Mouse (Mus musculus): ENCODE results near the gene Olfr56. TPM values are rescaled to one million over a fixed set of nuclear protein-coding genes. Genes with fewer than 3 reads are reported as not detected.

Gene Olfr56
- total RNA-seq, 1 experiment, result not detected

DNA sequence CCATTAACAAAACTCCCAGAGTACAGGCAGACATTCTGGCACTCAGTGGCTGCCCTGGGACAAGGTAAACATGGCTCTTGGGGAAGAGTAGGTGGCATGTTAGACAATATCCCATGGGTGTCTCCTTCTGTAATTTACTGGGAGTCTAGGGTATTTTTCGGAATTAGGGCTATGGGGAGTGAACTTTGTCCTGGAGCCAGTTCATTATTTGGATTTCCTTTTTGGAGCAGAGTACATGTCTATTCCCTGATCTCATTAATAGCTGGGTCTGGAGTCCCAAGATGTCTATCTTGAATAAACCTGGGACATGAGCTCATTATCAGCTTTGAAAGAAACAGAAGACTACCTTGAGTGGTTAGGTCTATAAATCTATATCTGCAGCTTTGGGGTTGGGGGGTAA lies 175.4 kb downstream of the Olfr56 start, which contains the start of gene Olfr1394:
Gene Olfr1394 (plus strand): TSS at position 301 of the 400 bp plus-strand sequence.
- in situ Hi-C loops (cut with MboI; ENCODE audit: low sequenced_read_pairs in 2 of 2, unreplicated experiment in 2 of 2), result no loop called here
- no peak for DNase-seq (ENCODE audit: low read depth, low spot score)
- no peak for TF ChIP-seq MAFK (IDR thresholded peaks at IDR 0.05; ENCODE audit: insufficient read depth, low read depth, low read length)
- no peak for TF ChIP-seq ZNF384 (IDR thresholded peaks at IDR 0.05; ENCODE audit: low read depth, low read length)
- no peak for TF ChIP-seq ZC3H11A (IDR thresholded peaks at IDR 0.05; ENCODE audit: borderline replicate concordance, low read depth, low read length)
- TF ChIP-seq CHD2 (IDR thresholded peaks at IDR 0.05; ENCODE audit: low read depth, low read length), result no peak
- TF ChIP-seq HCFC1 (IDR thresholded peaks at IDR 0.05; ENCODE audit: borderline replicate concordance, insufficient read depth, low read length), result no peak

DNA sequence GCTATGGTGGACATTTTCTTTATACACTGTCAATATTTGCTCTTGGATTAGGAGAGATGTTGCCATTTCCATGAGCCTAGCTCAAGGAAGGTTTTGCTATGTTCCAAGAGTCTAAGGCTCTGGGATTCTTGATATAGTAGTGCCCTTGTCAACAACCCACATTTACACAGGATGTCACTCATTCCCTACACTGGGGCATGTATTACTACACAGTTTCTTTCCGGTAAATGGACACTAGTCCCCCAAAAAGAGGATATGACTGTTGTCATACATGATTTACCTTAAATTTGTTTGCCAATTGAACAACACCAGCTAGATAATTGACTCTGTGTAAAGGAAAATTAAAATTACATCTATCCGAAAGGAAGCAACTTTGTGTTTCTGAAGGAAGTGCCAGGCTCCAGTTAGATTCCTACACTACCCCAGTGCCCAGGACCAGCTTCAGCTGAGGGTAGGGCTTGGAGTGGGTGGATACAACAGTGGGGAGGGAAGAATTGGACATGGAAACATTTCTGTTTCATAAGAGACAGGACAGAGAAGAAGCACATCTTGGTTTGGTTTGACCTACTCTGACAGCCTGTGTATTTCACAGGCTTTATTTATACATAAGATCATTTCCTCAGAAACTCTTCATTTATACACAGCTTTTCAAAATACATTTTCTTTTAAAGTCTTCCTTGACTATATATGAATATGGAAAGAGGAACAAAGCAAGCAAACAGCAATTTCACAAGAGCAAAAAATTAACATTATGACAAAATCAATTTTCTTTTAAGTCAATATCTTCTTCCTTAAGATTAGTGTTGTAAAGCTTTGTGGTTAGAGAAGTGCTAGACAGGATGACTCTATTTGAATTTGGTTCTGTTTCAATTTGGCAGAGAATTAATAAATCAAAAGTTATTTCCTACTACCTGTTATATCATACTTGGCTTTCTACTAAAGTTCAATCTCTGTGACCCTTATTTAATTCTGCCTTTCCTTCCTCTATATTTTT lies 178.4 kb downstream of the Olfr56 start:
- Histone ChIP-seq H3K9me3 (ENCODE audit: control insufficient read depth, insufficient read depth, low read depth, low read length) (no peaks in the 10 kb centered on the region), H3K27ac (ENCODE audit: insufficient read depth, low read depth, low read length, poor library complexity, severe bottlenecking) (no peak overlapping the region), H3K9ac (ENCODE audit: insufficient read depth, low read depth, low read length, poor library complexity, severe bottlenecking) (no peak overlapping the region), H3K4me3 (ENCODE audit: insufficient read depth in 1 of 2, low read depth in 1 of 2, low read length in 2 of 2, poor library complexity in 1 of 2, severe bottlenecking in 1 of 2) (no peak overlapping the region), H3K4me1 (ENCODE audit: control insufficient read depth in 2 of 2, insufficient read depth in 2 of 2, low read length in 2 of 2, poor library complexity in 1 of 2) (no peaks in the 10 kb centered on the region), H3K36me3 (ENCODE audit: control insufficient read depth, insufficient read depth, low read length, poor library complexity, severe bottlenecking) (no peaks in the 10 kb centered on the region)
- in situ Hi-C loops (cut with MboI; ENCODE audit: low sequenced_read_pairs in 2 of 2, unreplicated experiment in 2 of 2), result no loop called here
- TF ChIP-seq CHD2 (IDR thresholded peaks at IDR 0.05; ENCODE audit: low read depth, low read length) (no peak), HCFC1 (IDR thresholded peaks at IDR 0.05; ENCODE audit: borderline replicate concordance, insufficient read depth, low read length) (no peak), ZNF384 (IDR thresholded peaks at IDR 0.05; ENCODE audit: low read depth, low read length) (no peak), ZC3H11A (IDR thresholded peaks at IDR 0.05; ENCODE audit: borderline replicate concordance, low read depth, low read length) (no peak), MAFK (IDR thresholded peaks at IDR 0.05; ENCODE audit: insufficient read depth, low read depth, low read length) (no peak)
- no peak for DNase-seq (ENCODE audit: low read depth, low spot score)

More for the DNA sequence above, 175.4 kb downstream of the Olfr56 start, which contains the start of gene Olfr1394:
- Histone ChIP-seq H3K27ac (ENCODE audit: insufficient read depth, low read depth, low read length, poor library complexity, severe bottlenecking) (no peak within 1 kb of the TSS), H3K9me3 (ENCODE audit: control insufficient read depth, insufficient read depth, low read depth, low read length) (no peaks in the 10 kb centered on the region), H3K9ac (ENCODE audit: insufficient read depth, low read depth, low read length, poor library complexity, severe bottlenecking) (no peak within 1 kb of the TSS), H3K4me1 (ENCODE audit: control insufficient read depth in 2 of 2, insufficient read depth in 2 of 2, low read length in 2 of 2, poor library complexity in 1 of 2) (no peaks in the 10 kb centered on the region), H3K4me3 (ENCODE audit: insufficient read depth in 1 of 2, low read depth in 1 of 2, low read length in 2 of 2, poor library complexity in 1 of 2, severe bottlenecking in 1 of 2) (no peak within 1 kb of the TSS), H3K36me3 (ENCODE audit: control insufficient read depth, insufficient read depth, low read length, poor library complexity, severe bottlenecking) (no peaks in the 10 kb centered on the region)

DNA sequence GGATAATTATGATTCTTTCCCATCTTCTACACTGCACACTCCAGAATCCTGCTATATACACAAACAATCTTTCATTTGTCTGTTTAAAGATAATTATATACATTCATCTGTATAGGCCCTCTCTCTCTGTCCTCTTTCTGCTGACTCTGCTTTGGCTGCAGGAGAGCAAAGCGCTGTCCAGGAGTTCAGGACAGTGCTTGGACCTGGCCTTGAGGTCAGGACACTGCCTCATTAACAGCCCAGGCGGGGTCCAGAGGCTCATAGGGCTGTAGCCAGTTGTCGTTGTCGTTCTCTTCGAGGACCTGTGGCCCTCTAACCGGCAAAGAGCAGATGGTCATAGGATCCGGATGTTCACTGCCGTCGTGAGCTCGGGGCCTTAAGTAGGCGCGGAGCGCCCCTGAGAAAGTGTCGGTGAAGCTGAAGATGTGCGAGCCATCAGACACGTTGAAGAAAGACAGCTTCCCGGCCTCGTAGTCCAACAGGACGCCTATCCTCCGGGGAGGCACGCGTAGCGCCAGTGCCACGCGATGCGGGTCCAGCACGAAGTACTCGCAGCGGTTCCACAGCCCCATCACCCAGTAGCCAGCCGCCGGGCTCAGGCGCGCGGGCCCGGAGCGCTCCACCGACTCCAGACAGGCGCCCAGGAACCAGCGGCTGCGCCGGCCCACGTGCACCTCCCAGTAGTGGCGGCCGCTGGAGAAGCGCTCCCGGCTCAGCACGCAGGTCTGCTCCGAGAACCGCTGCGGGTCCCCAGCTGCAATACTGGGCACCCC lies 190.3 kb downstream of the Olfr56 start:
- Histone ChIP-seq H3K4me3 (ENCODE audit: insufficient read depth in 1 of 2, low read depth in 1 of 2, low read length in 2 of 2, poor library complexity in 1 of 2, severe bottlenecking in 1 of 2) (peak overlapping the region; percentile 50), H3K4me1 (ENCODE audit: control insufficient read depth in 2 of 2, insufficient read depth in 2 of 2, low read length in 2 of 2, poor library complexity in 1 of 2) (peaks cover 0 to 2% of the 10 kb centered on the region in 2 experiments; a peak in 1 of 4 replicates), H3K36me3 (ENCODE audit: control insufficient read depth, insufficient read depth, low read length, poor library complexity, severe bottlenecking) (no peaks in the 10 kb centered on the region), H3K27ac (ENCODE audit: insufficient read depth, low read depth, low read length, poor library complexity, severe bottlenecking) (no peak overlapping the region), H3K9ac (ENCODE audit: insufficient read depth, low read depth, low read length, poor library complexity, severe bottlenecking) (peak overlapping the region; percentile 36; the same call in 1 of the 2 replicates), H3K9me3 (ENCODE audit: control insufficient read depth, insufficient read depth, low read depth, low read length) (no peaks in the 10 kb centered on the region)
- no peak for TF ChIP-seq CHD2 (IDR thresholded peaks at IDR 0.05; ENCODE audit: low read depth, low read length)
- peak; percentile 83 for TF ChIP-seq MAFK (IDR thresholded peaks at IDR 0.05; ENCODE audit: insufficient read depth, low read depth, low read length)
- in situ Hi-C loops (cut with MboI; ENCODE audit: low sequenced_read_pairs in 2 of 2, unreplicated experiment in 2 of 2), result no loop called here
- DNase-seq (ENCODE audit: low read depth, low spot score), result no peak

DNA sequence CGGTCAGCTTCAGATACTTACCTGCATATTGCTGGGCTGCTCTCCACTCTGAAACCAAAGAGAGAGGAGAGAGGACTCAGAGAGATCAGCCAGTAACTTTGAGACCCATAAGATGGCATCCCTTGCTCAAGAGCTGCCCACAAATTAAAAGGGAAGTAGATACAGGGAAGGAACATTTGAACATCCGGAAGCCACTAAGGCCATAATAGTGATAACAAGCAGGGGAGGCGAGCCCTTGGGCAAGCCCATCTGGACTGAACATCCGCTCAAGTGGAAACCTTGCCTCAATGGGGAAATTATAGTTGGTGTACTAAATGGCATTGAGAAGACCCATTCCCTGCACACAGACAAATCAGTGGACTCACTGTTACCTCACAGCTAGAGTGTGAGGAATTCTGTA lies 191.9 kb downstream of the Olfr56 start:
- in situ Hi-C loops (cut with MboI; ENCODE audit: low sequenced_read_pairs in 2 of 2, unreplicated experiment in 2 of 2), result no loop called here
- TF ChIP-seq MAFK (IDR thresholded peaks at IDR 0.05; ENCODE audit: insufficient read depth, low read depth, low read length) (no peak), ZC3H11A (IDR thresholded peaks at IDR 0.05; ENCODE audit: borderline replicate concordance, low read depth, low read length) (no peak), HCFC1 (IDR thresholded peaks at IDR 0.05; ENCODE audit: borderline replicate concordance, insufficient read depth, low read length) (no peak), ZNF384 (IDR thresholded peaks at IDR 0.05; ENCODE audit: low read depth, low read length) (no peak), CHD2 (IDR thresholded peaks at IDR 0.05; ENCODE audit: low read depth, low read length) (no peak)
- H3K27ac ChIP-seq (ENCODE audit: insufficient read depth, low read depth, low read length, poor library complexity, severe bottlenecking), result no peak overlapping the region
- DNase-seq (ENCODE audit: low read depth, low spot score), result no peak
- H3K4me1 ChIP-seq (ENCODE audit: control insufficient read depth in 2 of 2, insufficient read depth in 2 of 2, low read length in 2 of 2, poor library complexity in 1 of 2), result peaks cover 0 to 10% of the 10 kb centered on the region in 2 experiments; a peak in 2 of 4 replicates
- no peak overlapping the region for H3K9ac ChIP-seq (ENCODE audit: insufficient read depth, low read depth, low read length, poor library complexity, severe bottlenecking)
- H3K36me3 ChIP-seq (ENCODE audit: control insufficient read depth, insufficient read depth, low read length, poor library complexity, severe bottlenecking), result no peaks in the 10 kb centered on the region
- H3K4me3 ChIP-seq (ENCODE audit: insufficient read depth in 1 of 2, low read depth in 1 of 2, low read length in 2 of 2, poor library complexity in 1 of 2, severe bottlenecking in 1 of 2), result no peak overlapping the region
- no peaks in the 10 kb centered on the region for H3K9me3 ChIP-seq (ENCODE audit: control insufficient read depth, insufficient read depth, low read depth, low read length)
